Mouse (Mus musculus): Measurements from ENCODE around the gene S100a2. TPM values are rescaled to one million over a fixed set of nuclear protein-coding genes. Genes with fewer than 3 reads are reported as not detected.

The S100a2 gene
- polyA plus RNA-seq, 1 experiment from 2014 or later: not detected

Other genes with a start within 250 kb of the S100a2 start
- 13.6 and 14.2 TPM in 2 replicates for gene Slc27a3, start 200.3 kb upstream of the S100a2 start, polyA plus RNA-seq (2014; fragmentation: Nextera tagmentation; extraction: Ambion mirVana)
- 50.5 and 55.3 TPM in 2 replicates for gene Ints3, start 156.6 kb upstream of the S100a2 start, polyA plus RNA-seq (2014; fragmentation: Nextera tagmentation; extraction: Ambion mirVana)
- gene Npr1, start 124.4 kb upstream of the S100a2 start, polyA plus RNA-seq (2014; fragmentation: Nextera tagmentation; extraction: Ambion mirVana): 2.0 and 2.8 TPM in 2 replicates
- 365 and 366 TPM in 2 replicates for gene Ilf2, start 114.1 kb upstream of the S100a2 start, polyA plus RNA-seq (2014; fragmentation: Nextera tagmentation; extraction: Ambion mirVana)
- gene Snapin, start 99.2 kb upstream of the S100a2 start, polyA plus RNA-seq (2014; fragmentation: Nextera tagmentation; extraction: Ambion mirVana): 66.3 and 68.3 TPM in 2 replicates
- gene Chtop, start 80.7 kb upstream of the S100a2 start, polyA plus RNA-seq (2014; fragmentation: Nextera tagmentation; extraction: Ambion mirVana): 142 and 151 TPM in 2 replicates
- 5.6 and 6.5 TPM in 2 replicates for gene S100a1, start 75.9 kb upstream of the S100a2 start, polyA plus RNA-seq (2014; fragmentation: Nextera tagmentation; extraction: Ambion mirVana)
- gene S100a13, start 75.8 kb upstream of the S100a2 start, polyA plus RNA-seq (2014; fragmentation: Nextera tagmentation; extraction: Ambion mirVana): 10.3 and 12.0 TPM in 2 replicates
- not detected in 2 replicates for gene S100a14, start 63.4 kb upstream of the S100a2 start, polyA plus RNA-seq (2014; fragmentation: Nextera tagmentation; extraction: Ambion mirVana)
- 28.8 and 30.8 TPM in 2 replicates for gene S100a16, start 53.0 kb upstream of the S100a2 start, polyA plus RNA-seq (2014; fragmentation: Nextera tagmentation; extraction: Ambion mirVana)
- not detected in 2 replicates for gene S100a3, start 29.7 kb upstream of the S100a2 start, polyA plus RNA-seq (2014; fragmentation: Nextera tagmentation; extraction: Ambion mirVana)
- gene Gm42674, start 11.7 kb downstream of the S100a2 start, polyA plus RNA-seq (2014; fragmentation: Nextera tagmentation; extraction: Ambion mirVana): not detected in 2 replicates
- 0.69 and 1.9 TPM in 2 replicates for gene S100a4, start 13.5 kb downstream of the S100a2 start, polyA plus RNA-seq (2014; fragmentation: Nextera tagmentation; extraction: Ambion mirVana)
- gene S100a5, start 18.3 kb downstream of the S100a2 start, polyA plus RNA-seq (2014; fragmentation: Nextera tagmentation; extraction: Ambion mirVana): not detected in 2 replicates
- gene S100a6, start 22.6 kb downstream of the S100a2 start, polyA plus RNA-seq (2014; fragmentation: Nextera tagmentation; extraction: Ambion mirVana): 24.3 and 27.0 TPM in 2 replicates
- gene S100a7a, start 63.8 kb downstream of the S100a2 start, polyA plus RNA-seq (2014; fragmentation: Nextera tagmentation; extraction: Ambion mirVana): not detected in 2 replicates
- gene S100a8, start 78.7 kb downstream of the S100a2 start, polyA plus RNA-seq (2014; fragmentation: Nextera tagmentation; extraction: Ambion mirVana): 3.6 and 6.9 TPM in 2 replicates
- 1.6 and 2.9 TPM in 2 replicates for gene S100a9, start 105.5 kb downstream of the S100a2 start, polyA plus RNA-seq (2014; fragmentation: Nextera tagmentation; extraction: Ambion mirVana)
- gene Pglyrp4, start 136.7 kb downstream of the S100a2 start, polyA plus RNA-seq (2014; fragmentation: Nextera tagmentation; extraction: Ambion mirVana): not detected in 2 replicates
- gene Gm5849, start 187.6 kb downstream of the S100a2 start, polyA plus RNA-seq (2014; fragmentation: Nextera tagmentation; extraction: Ambion mirVana): not detected in 2 replicates